Mouse (Mus musculus): ENCODE results near the gene Ttc28. TPM values are rescaled to one million over a fixed set of nuclear protein-coding genes. Genes with fewer than 3 reads are reported as not detected.

Ttc28 gene
- polyA plus RNA-seq, 1 experiment from 2014 or later: 10.2 TPM

- Histone ChIP-seq H3K36me3 (no peaks in the 10 kb centered on the region), H3K9ac (no peak overlapping the region), H3K27ac (no peak overlapping the region), H3K27me3 (replicated peaks) (no peaks in the 10 kb centered on the region), H3K4me1 (0 out of 2 replicates have a peak, but pooled peaks cover 6% of the 10 kb centered on the region), H3K4me3 (replicated peaks) (no peak overlapping the region), H3K4me2 (no peak overlapping the region), H3K9me3 (no peaks in the 10 kb centered on the region)
- 50% methylated on average over 8 of the region's 8 CpGs for WGBS
- ATAC-seq (ENCODE audit: insufficient read depth, low FRiP score, low read depth): peak; percentile 69
Observed at GRCm38 (mm10) chr5:111113694-111114375, 234.2 kb downstream of the Ttc28 start.

DNA sequence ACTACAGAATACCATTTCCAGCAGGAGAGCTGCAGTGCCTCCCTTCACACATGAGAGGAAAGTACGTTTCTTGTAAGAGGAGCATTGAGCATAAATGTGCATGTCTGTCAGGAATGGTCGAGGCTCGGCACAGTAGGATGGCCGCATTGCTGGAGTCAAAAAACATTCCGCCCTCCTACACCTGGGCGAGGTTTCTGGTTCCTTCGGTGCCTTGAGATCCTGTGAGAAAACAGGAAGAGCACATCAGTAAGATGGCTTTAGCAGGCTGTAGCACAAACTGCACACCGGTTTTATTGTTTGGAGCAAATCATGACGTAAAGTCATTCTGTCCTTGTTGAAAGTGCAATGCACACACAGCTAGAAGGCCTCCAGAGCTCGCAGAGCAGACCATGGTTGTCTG, 235.0 kb downstream of the Ttc28 start:
- H3K4me2 ChIP-seq: no peak overlapping the region
- no peak overlapping the region for H3K9ac ChIP-seq
- 0 out of 2 replicates have a peak, but pooled peaks cover 6% of the 10 kb centered on the region for H3K4me1 ChIP-seq
- no peak for ATAC-seq (ENCODE audit: insufficient read depth, low FRiP score, low read depth)
- H3K27ac ChIP-seq: no peak overlapping the region
- no peaks in the 10 kb centered on the region for H3K27me3 ChIP-seq (replicated peaks)
- no peaks in the 10 kb centered on the region for H3K9me3 ChIP-seq
- H3K36me3 ChIP-seq: no peaks in the 10 kb centered on the region
- no peak overlapping the region for H3K4me3 ChIP-seq (replicated peaks)
- WGBS: 76% methylated on average over 10 of the region's 10 CpGs

- no peaks in the 10 kb centered on the region for H3K9me3 ChIP-seq
- H3K4me1 ChIP-seq: 0 out of 2 replicates have a peak, but pooled peaks cover 6% of the 10 kb centered on the region
- H3K9ac ChIP-seq: no peak overlapping the region
- H3K4me3 ChIP-seq (replicated peaks): no peak overlapping the region
- H3K27me3 ChIP-seq (replicated peaks): no peaks in the 10 kb centered on the region
- no peaks in the 10 kb centered on the region for H3K36me3 ChIP-seq
- H3K4me2 ChIP-seq: no peak overlapping the region
- 60% methylated on average over 15 of the region's 15 CpGs for WGBS
- H3K27ac ChIP-seq: 0 out of 2 replicates have a peak overlapping the region, but pooled peaks have one; percentile 9
- ATAC-seq (ENCODE audit: insufficient read depth, low FRiP score, low read depth): no peak
Observed at GRCm38 (mm10) chr5:111115519-111116350, 236.1 kb downstream of the Ttc28 start.

DNA sequence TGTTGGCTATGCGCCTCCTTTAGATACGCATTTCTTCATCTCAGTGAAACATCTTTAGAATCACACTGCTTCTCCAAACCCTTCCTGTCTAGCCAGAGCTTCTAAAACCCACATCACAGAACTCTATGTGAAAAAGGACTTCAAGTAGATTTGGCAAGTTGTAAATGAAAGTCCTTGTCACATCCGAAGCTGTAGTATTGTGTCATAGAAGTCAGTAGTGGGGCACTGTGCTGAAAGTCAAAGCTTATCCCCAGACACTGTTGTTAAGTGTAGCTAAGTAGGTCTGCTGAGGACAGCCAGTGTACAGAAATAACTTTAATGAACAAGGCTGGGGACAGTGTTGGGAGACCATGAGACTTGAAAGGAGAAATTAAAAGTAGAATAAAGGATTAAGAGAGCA, 240.2 kb downstream of the Ttc28 start:
- H3K27me3 ChIP-seq (replicated peaks): no peaks in the 10 kb centered on the region
- H3K9ac ChIP-seq: no peak overlapping the region
- 0 out of 2 replicates have a peak, but pooled peaks cover 3% of the 10 kb centered on the region for H3K4me1 ChIP-seq
- WGBS: 80% methylated on average over 3 of the region's 3 CpGs
- H3K4me3 ChIP-seq (replicated peaks): no peak overlapping the region
- H3K36me3 ChIP-seq: no peaks in the 10 kb centered on the region
- H3K9me3 ChIP-seq: no peaks in the 10 kb centered on the region
- no peak overlapping the region for H3K27ac ChIP-seq
- no peak overlapping the region for H3K4me2 ChIP-seq
- no peak for ATAC-seq (ENCODE audit: insufficient read depth, low FRiP score, low read depth)

DNA sequence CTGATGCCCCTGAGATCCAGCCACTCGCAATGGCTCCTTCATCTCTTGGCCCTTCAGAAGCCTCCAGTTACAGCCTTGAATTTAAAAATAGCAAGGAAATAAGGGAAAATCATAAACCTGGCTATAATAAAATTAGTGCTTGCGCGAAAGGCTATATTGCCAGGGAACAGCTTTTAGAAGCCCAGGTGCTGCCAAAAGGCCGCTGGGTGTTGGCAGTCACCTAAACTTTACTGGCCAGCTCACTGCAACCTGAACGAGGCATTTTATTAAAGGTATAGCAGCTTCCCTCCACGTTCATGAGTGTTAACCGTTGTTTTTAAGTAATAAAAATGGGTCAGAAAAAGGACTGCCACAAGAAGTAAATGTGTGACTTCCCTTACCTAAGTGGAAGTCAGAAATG, 240.7 kb downstream of the Ttc28 start:
- Histone ChIP-seq H3K4me1 (0 out of 2 replicates have a peak, but pooled peaks cover 3% of the 10 kb centered on the region), H3K36me3 (no peaks in the 10 kb centered on the region), H3K4me3 (replicated peaks) (no peak overlapping the region), H3K4me2 (no peak overlapping the region), H3K27ac (no peak overlapping the region), H3K9ac (no peak overlapping the region), H3K9me3 (no peaks in the 10 kb centered on the region), H3K27me3 (replicated peaks) (no peaks in the 10 kb centered on the region)
- no peak for ATAC-seq (ENCODE audit: insufficient read depth, low FRiP score, low read depth)
- WGBS: 87% methylated on average over 7 of the region's 7 CpGs

DNA sequence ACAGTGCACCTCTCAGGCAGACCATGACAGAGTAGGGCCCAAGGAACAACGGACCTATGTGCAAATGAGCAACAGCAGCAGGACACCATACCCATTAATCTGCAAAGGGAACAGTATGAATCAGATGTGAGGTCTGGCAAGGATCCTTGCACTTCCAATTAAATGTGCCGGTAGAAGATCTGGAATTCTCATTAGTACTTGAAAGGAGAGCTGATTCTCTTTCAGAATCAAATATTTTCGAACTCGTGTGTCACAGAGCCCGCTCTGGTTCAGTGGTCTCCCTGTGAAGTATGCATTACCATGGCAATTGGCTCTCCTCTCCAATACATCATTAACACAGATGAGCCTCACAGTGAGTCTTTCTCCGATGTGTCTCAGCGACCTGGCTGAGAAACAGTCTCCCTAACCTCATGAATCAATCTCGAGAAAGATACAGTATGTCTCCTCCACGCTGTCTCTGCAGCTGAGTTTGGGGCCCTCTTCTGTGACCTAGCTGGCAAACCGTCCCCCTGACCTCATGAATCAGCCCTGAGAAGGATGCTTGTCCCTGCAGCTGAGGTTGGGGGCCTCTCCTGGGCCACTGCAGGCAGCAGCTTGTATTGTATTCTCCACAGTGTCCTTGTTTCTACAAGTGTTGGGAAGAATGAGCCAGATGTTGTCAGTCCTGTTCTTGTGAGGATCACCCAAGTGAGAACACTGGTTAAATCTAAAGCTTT, 241.3 kb downstream of the Ttc28 start:
- Histone ChIP-seq H3K27ac (no peak overlapping the region), H3K4me1 (0 out of 2 replicates have a peak, but pooled peaks cover 3% of the 10 kb centered on the region), H3K9me3 (no peaks in the 10 kb centered on the region), H3K36me3 (no peaks in the 10 kb centered on the region), H3K4me3 (replicated peaks) (no peak overlapping the region), H3K4me2 (no peak overlapping the region), H3K27me3 (replicated peaks) (no peaks in the 10 kb centered on the region), H3K9ac (no peak overlapping the region)
- 51% methylated on average over 10 of the region's 10 CpGs for WGBS
- no peak for ATAC-seq (ENCODE audit: insufficient read depth, low FRiP score, low read depth)

DNA sequence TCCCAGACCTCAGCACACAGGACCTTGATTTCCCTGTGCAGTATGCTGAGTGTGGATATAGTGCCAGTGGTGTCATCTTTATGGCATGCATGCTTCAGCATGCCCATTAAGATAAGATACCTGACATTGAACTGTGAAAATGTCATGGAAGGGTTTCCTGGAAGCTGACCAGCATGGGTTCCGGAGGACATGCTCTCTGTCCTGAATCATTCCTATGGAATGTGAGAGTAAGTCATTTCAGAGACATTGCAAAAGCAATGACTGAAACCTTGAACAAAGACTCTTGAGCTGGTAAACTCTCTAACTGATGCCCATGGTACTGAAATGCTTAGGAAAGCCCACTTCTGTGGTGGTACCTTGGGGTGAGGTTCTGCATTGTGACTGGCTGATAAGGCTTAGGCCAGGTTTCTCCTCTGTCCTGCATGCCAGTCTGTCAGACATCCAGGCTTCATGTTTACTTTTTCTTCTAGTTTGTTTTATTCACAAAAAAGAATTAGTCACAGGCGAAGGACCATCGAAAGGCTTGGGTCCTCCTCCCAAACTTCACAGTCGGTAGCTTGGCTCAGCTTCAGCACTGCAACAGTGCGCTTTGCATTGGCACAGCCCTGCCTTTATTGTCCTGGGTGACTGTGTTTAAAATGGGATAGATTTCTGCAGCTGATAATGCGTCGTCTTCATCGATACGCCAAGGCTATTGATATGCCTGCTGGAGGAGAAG, 242.9 kb downstream of the Ttc28 start:
- ATAC-seq (ENCODE audit: insufficient read depth, low FRiP score, low read depth): no peak
- WGBS: 49% methylated on average over 9 of the region's 9 CpGs
- Histone ChIP-seq H3K9me3 (no peaks in the 10 kb centered on the region), H3K4me1 (0 out of 2 replicates have a peak, but pooled peaks cover 3% of the 10 kb centered on the region), H3K36me3 (no peaks in the 10 kb centered on the region), H3K27ac (no peak overlapping the region), H3K27me3 (replicated peaks) (no peaks in the 10 kb centered on the region), H3K4me2 (no peak overlapping the region), H3K4me3 (replicated peaks) (no peak overlapping the region), H3K9ac (no peak overlapping the region)

GRCm38 (mm10) chr5:111123050-111123746, 243.6 kb downstream of the Ttc28 start:
- Histone ChIP-seq H3K36me3 (no peaks in the 10 kb centered on the region), H3K27me3 (replicated peaks) (no peaks in the 10 kb centered on the region), H3K4me1 (0 out of 2 replicates have a peak, but pooled peaks cover 5% of the 10 kb centered on the region), H3K9ac (no peak overlapping the region), H3K27ac (no peak overlapping the region), H3K4me3 (replicated peaks) (no peak overlapping the region), H3K9me3 (no peaks in the 10 kb centered on the region), H3K4me2 (no peak overlapping the region)
- WGBS: 66% methylated on average over 12 of the region's 12 CpGs
- ATAC-seq (ENCODE audit: insufficient read depth, low FRiP score, low read depth): no peak

DNA sequence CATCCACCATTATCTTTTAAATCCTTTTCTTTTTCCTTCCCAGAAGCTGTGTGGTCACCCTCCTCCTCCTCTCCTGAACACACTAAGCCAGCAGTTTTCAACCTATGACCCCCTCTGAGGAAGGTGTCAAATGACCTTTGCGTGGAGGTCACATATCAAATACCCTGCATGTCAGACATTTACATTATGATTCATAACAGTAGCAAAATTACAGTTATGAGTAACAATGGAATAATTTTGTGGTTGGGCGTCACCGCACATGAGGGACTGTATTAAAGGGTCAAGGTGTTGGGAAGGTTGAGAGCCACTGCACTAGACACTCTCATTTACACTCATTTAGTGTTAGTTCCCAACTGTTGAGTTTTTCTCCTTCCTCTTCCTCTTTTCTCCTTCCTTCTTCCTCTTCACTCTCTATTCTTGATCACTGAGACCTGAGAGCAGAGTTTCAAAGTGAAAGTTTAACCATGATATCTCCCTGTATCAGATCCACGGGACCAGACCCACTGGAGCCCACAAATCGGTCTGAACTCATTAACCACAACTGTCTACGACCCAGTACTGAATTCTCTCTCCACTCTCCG, 245.1 kb downstream of the Ttc28 start:
- no peak for ATAC-seq (ENCODE audit: insufficient read depth, low FRiP score, low read depth)
- Histone ChIP-seq H3K36me3 (no peaks in the 10 kb centered on the region), H3K4me1 (0 out of 2 replicates have a peak, but pooled peaks cover 6% of the 10 kb centered on the region), H3K9me3 (no peaks in the 10 kb centered on the region), H3K9ac (no peak overlapping the region), H3K4me3 (replicated peaks) (no peak overlapping the region), H3K27me3 (replicated peaks) (no peaks in the 10 kb centered on the region), H3K4me2 (no peak overlapping the region), H3K27ac (no peak overlapping the region)
- WGBS: 81% methylated on average over 7 of the region's 7 CpGs

- no peak for ATAC-seq (ENCODE audit: insufficient read depth, low FRiP score, low read depth)
- Histone ChIP-seq H3K27me3 (replicated peaks) (no peaks in the 10 kb centered on the region), H3K36me3 (no peaks in the 10 kb centered on the region), H3K9me3 (no peaks in the 10 kb centered on the region), H3K9ac (no peak overlapping the region), H3K4me3 (replicated peaks) (no peak overlapping the region), H3K27ac (no peak overlapping the region), H3K4me2 (no peak overlapping the region), H3K4me1 (0 out of 2 replicates have a peak, but pooled peaks cover 6% of the 10 kb centered on the region)
- 83% methylated on average over 12 of the region's 12 CpGs for WGBS
Observed at GRCm38 (mm10) chr5:111125746-111126145, 246.1 kb downstream of the Ttc28 start.

All from stomach, embryonic 15.5 days (tissue).